Mouse (Mus musculus) midbrain, embryonic 12.5 days (tissue): ENCODE data around the gene Notch2. TPM values are rescaled to one million over a fixed set of nuclear protein-coding genes. Genes with fewer than 3 reads are reported as not detected.
"Not testable (repeated sequence)": the region's sequence is repeated elsewhere in the genome, so short reads cannot be mapped to it uniquely, and the experiment has no call there.

Experiments
- ATAC-seq: fragments of 200-750 bp; cut with Nextera tagmentation; 2 replicates; pipeline ENCODE4 v1.8.0; 2017; ENCODE audit warnings: low read depth, moderate TSS enrichment, moderate library complexity; ENCODE audit not compliant: low FRiP score
- H3K27ac ChIP-seq: fragments of 300-500 bp; sonication (generic); replicated peaks from 2 replicates; pipeline ENCODE4 v1.5.1; 2016; ENCODE audit warnings: mild to moderate bottlenecking
- H3K27me3 ChIP-seq: fragments of 300-500 bp; sonication (generic); 2 replicates; pipeline ENCODE4 v1.6.1; 2016; ENCODE audit warnings: mild to moderate bottlenecking
- H3K36me3 ChIP-seq: fragments of 300-500 bp; sonication (generic); 2 replicates; pipeline ENCODE4 v1.6.1; 2016
- H3K4me1 ChIP-seq: fragments of 300-500 bp; sonication (generic); 2 replicates; pipeline ENCODE4 v1.6.1; 2016
- H3K4me2 ChIP-seq: fragments of 300-500 bp; sonication (generic); replicated peaks from 2 replicates; pipeline ENCODE4 v1.6.1; 2016; ENCODE audit warnings: mild to moderate bottlenecking, moderate library complexity
- H3K4me3 ChIP-seq: fragments of 300-500 bp; sonication (generic); 2 replicates; pipeline ENCODE4 v1.5.1; 2016; ENCODE audit warnings: mild to moderate bottlenecking
- H3K9ac ChIP-seq: fragments of 300-500 bp; sonication (generic); replicated peaks from 2 replicates; pipeline ENCODE4 v1.6.1; 2016; ENCODE audit warnings: mild to moderate bottlenecking, moderate library complexity
- H3K9me3 ChIP-seq: fragments of 300-500 bp; sonication (generic); 2 replicates; pipeline ENCODE4 v1.6.1; 2016; ENCODE audit warnings: mild to moderate bottlenecking
- WGBS: fragments of 180-500 bp; shearing (Covaris S2); methylation state at CpG from one replicate; pipeline ENCODE4 v1.1.7; 2016; 5-methylcytosine and 5-hydroxymethylcytosine counted together
- polyA plus RNA-seq: library from polyadenylated mRNA; unstranded; fragments of >200 nt; fragmentation: Nextera tagmentation; extraction: Ambion mirVana; gene quantifications from 2 replicates; pipeline ENCODE4 v1.2.1, GENCODE M21; 2016

Notch2 gene
- polyA plus RNA-seq, 1 experiment from 2014 or later, result 20.7 TPM

DNA sequence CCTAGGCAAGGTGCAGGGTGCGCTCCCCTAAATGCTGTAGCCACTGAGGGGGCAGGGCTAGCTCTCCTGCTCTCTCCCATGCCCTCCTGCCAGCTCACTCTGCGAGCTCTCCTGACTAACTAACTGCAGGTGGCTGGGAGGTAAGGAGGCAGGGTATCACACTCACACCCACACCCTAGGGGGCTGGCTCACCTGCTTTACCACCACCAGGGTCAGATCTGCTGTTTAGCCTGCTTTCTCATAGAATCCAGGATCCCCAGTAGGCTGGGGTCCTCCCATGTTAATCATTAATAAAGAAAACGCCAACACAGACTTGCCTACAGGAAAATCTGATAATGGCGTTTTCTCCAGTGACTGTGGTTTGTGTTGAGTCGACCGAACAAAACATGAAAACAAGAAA is 106.0 kb downstream of the Notch2 start:
- peaks cover 57% of the 10 kb centered on the region for H3K36me3 ChIP-seq
- WGBS, result 87% methylated on average over 6 of the region's 6 CpGs
- H3K27me3 ChIP-seq, result no peaks in the 10 kb centered on the region
- H3K9ac ChIP-seq, result no peak overlapping the region
- H3K4me3 ChIP-seq, result no peak overlapping the region
- H3K4me1 ChIP-seq, result 0 out of 2 replicates have a peak, but pooled peaks cover 5% of the 10 kb centered on the region
- H3K27ac ChIP-seq, result no peak overlapping the region
- ATAC-seq, result no peak
- H3K4me2 ChIP-seq, result no peak overlapping the region
- H3K9me3 ChIP-seq, result no peaks in the 10 kb centered on the region

DNA sequence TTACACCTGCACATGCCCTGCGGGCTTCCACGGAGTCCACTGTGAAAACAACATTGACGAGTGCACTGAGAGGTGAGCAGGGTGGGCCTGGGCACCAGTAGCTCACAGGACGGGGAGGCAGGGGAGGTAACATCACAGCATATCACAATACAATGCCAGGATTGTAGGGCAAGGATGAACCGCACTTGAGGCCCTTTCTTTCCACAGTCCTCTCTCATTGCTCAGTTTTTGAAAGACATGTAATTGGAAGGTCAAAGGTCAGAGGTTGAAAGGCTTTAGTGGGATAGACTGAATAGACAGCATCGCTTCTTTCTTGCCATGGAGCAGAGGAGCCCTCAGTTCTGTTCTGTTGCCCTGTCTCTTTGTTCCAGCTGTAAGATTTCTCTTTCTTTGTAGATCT is 107.6 kb downstream of the Notch2 start:
- Histone ChIP-seq H3K27ac (no peak overlapping the region), H3K4me3 (no peak overlapping the region), H3K4me2 (no peak overlapping the region), H3K9ac (no peak overlapping the region), H3K27me3 (no peaks in the 10 kb centered on the region), H3K9me3 (no peaks in the 10 kb centered on the region), H3K4me1 (0 out of 2 replicates have a peak, but pooled peaks cover 5% of the 10 kb centered on the region), H3K36me3 (peaks cover 65% of the 10 kb centered on the region)
- WGBS, result 23% methylated on average over 6 of the region's 6 CpGs
- ATAC-seq, result no peak

DNA sequence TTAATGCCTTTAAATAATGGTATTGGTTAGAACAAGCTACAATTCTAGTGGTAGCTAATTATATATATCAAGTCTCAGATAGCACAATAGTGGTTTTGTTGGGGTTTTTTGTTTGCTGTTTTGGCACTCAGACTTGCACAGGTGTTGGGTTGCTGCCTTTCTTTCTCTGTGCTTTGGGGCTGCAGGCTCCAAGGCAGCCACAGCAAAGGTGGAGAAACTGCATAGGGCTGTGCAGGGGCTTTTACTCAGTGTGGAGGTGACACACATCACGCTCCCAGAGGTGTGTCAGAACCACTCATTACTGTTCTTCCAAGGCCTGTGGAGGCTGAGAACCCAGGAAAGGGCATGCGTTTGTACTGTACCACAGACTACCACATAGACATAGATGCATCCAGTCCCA is 114.4 kb downstream of the Notch2 start:
- Histone ChIP-seq H3K4me2 (no peak overlapping the region), H3K9me3 (no peaks in the 10 kb centered on the region), H3K9ac (no peak overlapping the region), H3K4me3 (no peak overlapping the region), H3K36me3 (peaks cover 56% of the 10 kb centered on the region), H3K4me1 (no peaks in the 10 kb centered on the region), H3K27ac (no peak overlapping the region), H3K27me3 (no peaks in the 10 kb centered on the region)
- no peak for ATAC-seq
- WGBS, result 95% methylated on average over 2 of the region's 2 CpGs

DNA sequence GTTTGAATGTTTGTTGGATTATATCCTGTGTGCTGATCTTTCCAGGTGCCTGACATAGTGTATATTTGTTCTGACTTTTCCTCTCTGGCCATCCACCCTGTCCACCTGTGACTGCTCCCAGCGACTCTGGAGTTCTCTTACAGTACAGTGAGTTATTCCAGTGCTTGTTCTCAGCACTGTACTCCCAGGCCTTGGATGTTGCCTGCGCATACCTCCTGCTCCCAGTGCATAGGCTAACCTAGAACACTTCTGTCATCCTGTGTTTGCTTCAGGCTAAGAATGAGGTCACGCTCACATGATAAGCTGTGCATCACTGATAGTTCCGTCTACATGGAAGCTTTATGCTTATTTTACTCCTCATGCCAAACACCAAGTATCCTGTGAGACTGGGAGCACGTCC is 115.4 kb downstream of the Notch2 start:
- H3K4me3 ChIP-seq, result no peak overlapping the region
- H3K4me1 ChIP-seq, result no peaks in the 10 kb centered on the region
- peaks cover 49% of the 10 kb centered on the region for H3K36me3 ChIP-seq
- no peaks in the 10 kb centered on the region for H3K9me3 ChIP-seq
- no peak overlapping the region for H3K4me2 ChIP-seq
- H3K27me3 ChIP-seq, result no peaks in the 10 kb centered on the region
- no peak for ATAC-seq
- no peak overlapping the region for H3K9ac ChIP-seq
- no peak overlapping the region for H3K27ac ChIP-seq
- WGBS, result 95% methylated on average over 5 of the region's 5 CpGs

DNA sequence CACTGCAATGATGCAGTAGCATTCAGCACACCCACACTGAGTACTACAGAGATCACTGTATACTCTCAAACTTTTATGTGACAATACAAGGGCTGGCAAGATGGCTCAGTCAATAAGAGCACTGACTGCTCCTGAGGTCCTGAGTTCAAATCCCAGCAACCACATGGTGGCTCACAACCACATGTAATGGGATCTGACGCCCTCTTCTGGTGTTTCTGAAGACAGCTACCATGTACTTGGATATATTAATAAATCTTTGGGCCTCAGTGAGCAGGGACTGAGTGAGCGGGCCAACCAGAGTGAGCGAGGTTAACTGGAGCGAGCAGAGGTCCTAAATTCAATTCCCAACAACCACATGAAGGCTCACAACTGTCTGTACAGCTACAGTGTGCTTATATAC is 118.8 kb downstream of the Notch2 start:
- not testable (repeated sequence) for H3K4me1 ChIP-seq, ATAC-seq
- H3K36me3 ChIP-seq, result peaks cover 57% of the 10 kb centered on the region

DNA sequence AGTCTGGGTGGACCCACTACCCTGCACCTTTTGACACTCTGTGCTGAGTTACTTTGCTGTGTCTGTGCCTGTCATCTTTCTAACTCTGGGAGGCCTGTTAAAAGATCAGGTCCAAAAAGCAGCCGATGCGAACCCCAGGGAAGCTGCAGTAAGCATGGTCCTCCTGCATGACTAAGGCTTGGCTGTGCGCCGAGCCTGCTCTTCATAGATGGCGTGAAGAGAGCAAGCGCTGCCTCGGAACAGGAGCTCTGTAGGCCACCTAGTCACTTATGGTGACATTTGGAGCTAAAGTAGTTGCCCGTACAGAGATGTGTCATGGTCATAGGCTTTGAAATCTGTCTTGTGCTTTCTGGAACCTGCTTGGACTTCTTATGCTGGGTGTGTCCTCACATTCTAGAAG is 119.3 kb downstream of the Notch2 start:
- H3K27me3 ChIP-seq, result no peaks in the 10 kb centered on the region
- ATAC-seq, result no peak
- peaks cover 61% of the 10 kb centered on the region for H3K36me3 ChIP-seq
- H3K27ac ChIP-seq, result no peak overlapping the region
- 92% methylated on average over 8 of the region's 8 CpGs for WGBS
- no peaks in the 10 kb centered on the region for H3K9me3 ChIP-seq
- no peak overlapping the region for H3K9ac ChIP-seq
- H3K4me2 ChIP-seq, result no peak overlapping the region
- H3K4me1 ChIP-seq, result no peaks in the 10 kb centered on the region
- H3K4me3 ChIP-seq, result no peak overlapping the region

More for the DNA sequence above, 118.8 kb downstream of the Notch2 start:
- H3K27ac ChIP-seq, H3K9ac ChIP-seq, H3K4me2 ChIP-seq, H3K27me3 ChIP-seq, H3K9me3 ChIP-seq, H3K4me3 ChIP-seq: not testable (repeated sequence)
- WGBS, result 91% methylated on average over 4 of the region's 4 CpGs

DNA sequence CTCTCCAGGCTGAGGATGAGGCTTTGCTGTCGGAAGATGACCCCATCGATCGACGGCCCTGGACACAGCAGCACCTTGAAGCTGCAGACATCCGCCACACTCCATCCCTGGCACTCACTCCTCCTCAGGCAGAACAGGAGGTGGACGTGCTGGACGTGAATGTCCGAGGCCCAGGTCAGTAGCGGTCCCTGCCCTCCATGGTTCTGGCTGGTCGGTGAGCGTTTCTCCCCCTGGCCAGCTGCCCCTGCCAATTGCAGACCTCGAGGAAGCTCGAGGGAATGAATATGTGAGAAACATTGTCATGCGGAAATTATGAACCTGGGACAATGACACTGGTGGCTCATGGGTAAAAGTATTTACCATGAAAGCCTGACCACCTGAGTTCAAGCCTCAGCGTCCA is 128.1 kb downstream of the Notch2 start:
- Histone ChIP-seq H3K27ac (no peak overlapping the region), H3K4me3 (no peak overlapping the region), H3K27me3 (no peaks in the 10 kb centered on the region), H3K4me2 (no peak overlapping the region), H3K4me1 (no peaks in the 10 kb centered on the region), H3K36me3 (peaks cover 91% of the 10 kb centered on the region), H3K9me3 (no peaks in the 10 kb centered on the region), H3K9ac (no peak overlapping the region)
- no peak for ATAC-seq
- WGBS, result 95% methylated on average over 15 of the region's 15 CpGs

DNA sequence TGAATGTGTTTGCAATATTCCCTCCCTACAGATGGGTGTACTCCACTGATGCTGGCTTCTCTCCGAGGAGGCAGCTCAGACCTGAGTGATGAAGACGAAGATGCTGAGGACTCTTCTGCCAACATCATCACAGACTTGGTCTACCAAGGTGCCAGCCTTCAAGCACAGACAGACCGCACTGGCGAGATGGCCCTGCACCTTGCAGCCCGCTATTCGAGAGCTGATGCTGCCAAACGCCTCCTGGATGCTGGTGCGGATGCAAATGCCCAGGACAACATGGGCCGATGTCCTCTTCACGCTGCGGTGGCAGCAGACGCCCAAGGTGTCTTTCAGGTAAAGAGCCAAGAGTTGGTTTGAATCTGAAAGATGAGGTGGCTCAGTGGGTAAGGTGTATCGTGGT is 129.5 kb downstream of the Notch2 start:
- 96% methylated on average over 13 of the region's 13 CpGs for WGBS
- Histone ChIP-seq H3K4me1 (no peaks in the 10 kb centered on the region), H3K9ac (no peak overlapping the region), H3K36me3 (peaks cover 91% of the 10 kb centered on the region), H3K27me3 (no peaks in the 10 kb centered on the region), H3K4me3 (no peak overlapping the region), H3K4me2 (no peak overlapping the region), H3K9me3 (no peaks in the 10 kb centered on the region), H3K27ac (no peak overlapping the region)
- ATAC-seq, result no peak

DNA sequence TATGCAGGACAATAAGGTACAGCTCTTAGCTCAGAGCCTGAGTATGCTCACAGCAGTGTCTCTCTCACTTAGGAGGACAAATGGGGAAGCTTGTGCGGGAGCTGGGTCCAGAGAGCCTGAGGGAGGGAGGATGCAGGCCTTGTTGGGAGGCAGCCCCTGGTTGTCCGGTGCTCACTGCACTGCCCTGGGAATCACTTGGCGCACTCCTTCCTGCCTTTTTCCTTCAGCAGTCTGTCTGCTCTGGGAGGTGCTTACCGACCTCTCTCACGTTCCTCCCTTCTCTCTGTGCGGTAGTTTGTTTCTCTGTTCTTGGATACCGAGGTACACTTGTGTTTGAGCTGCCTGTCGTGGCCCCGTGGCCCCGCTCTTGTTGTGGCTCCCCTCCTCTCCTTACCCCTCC is 131.9 kb downstream of the Notch2 start:
- WGBS, result 89% methylated on average over 10 of the region's 10 CpGs
- Histone ChIP-seq H3K27me3 (no peaks in the 10 kb centered on the region), H3K36me3 (peaks cover 79% of the 10 kb centered on the region), H3K9ac (no peak overlapping the region), H3K4me2 (no peak overlapping the region), H3K9me3 (no peaks in the 10 kb centered on the region), H3K4me3 (no peak overlapping the region), H3K27ac (no peak overlapping the region), H3K4me1 (no peaks in the 10 kb centered on the region)
- no peak for ATAC-seq

DNA sequence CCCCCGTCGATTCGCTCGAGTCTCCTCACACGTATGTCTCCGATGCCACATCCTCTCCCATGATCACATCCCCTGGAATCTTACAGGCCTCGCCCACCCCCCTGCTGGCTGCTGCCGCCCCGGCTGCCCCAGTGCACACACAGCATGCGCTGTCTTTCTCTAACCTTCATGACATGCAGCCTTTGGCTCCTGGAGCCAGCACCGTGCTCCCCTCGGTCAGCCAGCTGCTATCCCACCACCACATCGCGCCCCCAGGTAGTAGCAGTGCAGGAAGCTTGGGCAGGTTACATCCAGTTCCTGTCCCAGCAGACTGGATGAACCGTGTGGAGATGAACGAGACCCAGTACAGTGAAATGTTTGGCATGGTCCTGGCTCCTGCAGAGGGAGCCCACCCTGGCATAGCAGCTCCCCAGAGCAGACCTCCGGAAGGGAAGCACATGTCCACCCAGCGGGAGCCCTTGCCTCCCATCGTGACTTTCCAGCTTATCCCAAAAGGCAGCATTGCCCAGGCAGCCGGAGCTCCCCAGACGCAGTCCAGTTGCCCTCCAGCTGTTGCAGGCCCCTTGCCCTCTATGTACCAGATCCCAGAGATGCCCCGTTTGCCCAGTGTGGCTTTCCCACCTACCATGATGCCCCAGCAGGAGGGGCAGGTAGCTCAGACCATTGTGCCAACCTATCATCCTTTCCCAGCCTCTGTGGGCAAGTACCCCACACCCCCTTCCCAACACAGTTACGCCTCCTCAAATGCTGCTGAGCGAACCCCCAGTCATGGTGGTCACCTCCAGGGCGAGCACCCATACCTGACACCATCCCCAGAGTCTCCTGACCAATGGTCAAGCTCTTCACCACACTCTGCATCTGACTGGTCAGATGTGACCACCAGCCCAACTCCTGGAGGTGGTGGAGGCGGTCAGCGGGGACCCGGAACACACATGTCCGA is 133.4 kb downstream of the Notch2 start:
- H3K27ac ChIP-seq, result no peak overlapping the region
- no peaks in the 10 kb centered on the region for H3K27me3 ChIP-seq
- no peak overlapping the region for H3K9ac ChIP-seq
- H3K9me3 ChIP-seq, result no peaks in the 10 kb centered on the region
- H3K4me1 ChIP-seq, result no peaks in the 10 kb centered on the region
- no peak for ATAC-seq
- H3K36me3 ChIP-seq, result peaks cover 68% of the 10 kb centered on the region
- H3K4me2 ChIP-seq, result no peak overlapping the region
- 94% methylated on average over 29 of the region's 29 CpGs for WGBS
- H3K4me3 ChIP-seq, result no peak overlapping the region

DNA sequence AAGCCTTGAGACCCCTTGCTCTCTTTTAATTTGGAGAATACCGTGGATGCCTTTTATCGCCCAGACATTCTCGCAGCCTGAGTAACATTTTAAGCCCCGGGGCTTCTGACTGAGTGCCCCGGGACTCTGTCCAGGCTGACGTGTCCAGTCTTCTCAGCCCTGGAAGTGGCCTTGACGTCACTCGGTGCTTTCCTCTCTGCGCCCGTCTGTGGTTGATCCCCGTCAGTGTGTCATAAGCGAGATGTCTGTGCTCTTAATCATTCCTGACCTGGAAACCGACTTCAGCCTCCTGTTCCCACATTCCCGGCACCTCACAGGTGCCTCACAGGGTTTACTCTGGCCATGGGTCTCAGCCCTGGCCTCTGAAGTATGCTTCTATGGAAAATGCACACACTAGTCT is 134.4 kb downstream of the Notch2 start:
- WGBS, result 92% methylated on average over 14 of the region's 14 CpGs
- H3K27ac ChIP-seq, result no peak overlapping the region
- H3K4me3 ChIP-seq, result no peak overlapping the region
- H3K4me2 ChIP-seq, result no peak overlapping the region
- H3K4me1 ChIP-seq, result no peaks in the 10 kb centered on the region
- H3K27me3 ChIP-seq, result no peaks in the 10 kb centered on the region
- H3K9me3 ChIP-seq, result no peaks in the 10 kb centered on the region
- peaks cover 59% of the 10 kb centered on the region for H3K36me3 ChIP-seq
- H3K9ac ChIP-seq, result no peak overlapping the region
- no peak for ATAC-seq

DNA sequence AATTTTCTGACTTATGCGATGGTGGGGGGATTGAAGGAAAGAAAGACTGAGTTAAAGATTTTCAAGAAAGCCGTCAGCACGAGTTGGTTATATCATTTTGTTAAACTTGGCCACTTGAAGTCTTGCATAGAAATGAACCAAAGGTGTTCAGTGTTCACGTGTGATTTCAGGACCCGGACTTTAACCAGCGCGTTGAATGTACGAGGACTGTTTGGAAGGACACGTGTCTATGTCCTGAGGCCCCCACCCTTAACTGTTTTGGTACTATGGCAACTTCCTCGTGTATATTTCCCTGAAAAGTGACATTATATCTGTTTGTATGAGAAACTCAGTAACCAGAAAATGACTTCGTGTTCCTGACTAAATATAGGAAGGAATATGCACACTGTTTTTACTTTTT is 136.6 kb downstream of the Notch2 start:
- Histone ChIP-seq H3K4me1 (no peaks in the 10 kb centered on the region), H3K27me3 (no peaks in the 10 kb centered on the region), H3K9ac (no peak overlapping the region), H3K27ac (no peak overlapping the region), H3K4me3 (no peak overlapping the region), H3K9me3 (no peaks in the 10 kb centered on the region), H3K36me3 (peaks cover 37% of the 10 kb centered on the region), H3K4me2 (no peak overlapping the region)
- no peak for ATAC-seq
- 95% methylated on average over 11 of the region's 11 CpGs for WGBS

DNA sequence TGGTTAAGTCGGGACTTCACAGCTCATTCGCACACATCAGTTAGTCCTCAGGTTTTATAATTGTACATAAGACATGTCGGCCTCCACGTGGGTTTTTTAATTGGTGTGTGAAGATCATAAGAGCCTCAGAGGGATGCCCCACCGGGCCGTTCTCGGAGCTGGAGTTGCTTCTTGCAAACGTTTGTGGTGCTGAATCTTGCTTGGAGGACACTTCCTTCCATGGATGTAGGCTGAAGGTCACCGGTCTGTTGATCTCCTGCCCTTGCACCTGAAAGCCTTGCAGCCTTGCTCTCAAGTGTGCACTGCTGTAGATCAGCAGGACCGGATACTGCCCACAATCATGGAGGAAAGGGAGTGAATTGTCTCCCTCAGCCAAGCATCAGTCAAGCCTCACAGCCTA is 137.7 kb downstream of the Notch2 start:
- H3K27me3 ChIP-seq, result no peaks in the 10 kb centered on the region
- no peak overlapping the region for H3K4me3 ChIP-seq
- H3K4me1 ChIP-seq, result no peaks in the 10 kb centered on the region
- peaks cover 29% of the 10 kb centered on the region for H3K36me3 ChIP-seq
- 88% methylated on average over 10 of the region's 10 CpGs for whole genome bisulfite sequencing
- H3K4me2 ChIP-seq, result no peak overlapping the region
- no peak for ATAC-seq
- no peaks in the 10 kb centered on the region for H3K9me3 ChIP-seq
- H3K27ac ChIP-seq, result no peak overlapping the region
- no peak overlapping the region for H3K9ac ChIP-seq
